Comparison of ENCODE assay signal across 22 mouse cellular contexts in the genomic region with DNA sequence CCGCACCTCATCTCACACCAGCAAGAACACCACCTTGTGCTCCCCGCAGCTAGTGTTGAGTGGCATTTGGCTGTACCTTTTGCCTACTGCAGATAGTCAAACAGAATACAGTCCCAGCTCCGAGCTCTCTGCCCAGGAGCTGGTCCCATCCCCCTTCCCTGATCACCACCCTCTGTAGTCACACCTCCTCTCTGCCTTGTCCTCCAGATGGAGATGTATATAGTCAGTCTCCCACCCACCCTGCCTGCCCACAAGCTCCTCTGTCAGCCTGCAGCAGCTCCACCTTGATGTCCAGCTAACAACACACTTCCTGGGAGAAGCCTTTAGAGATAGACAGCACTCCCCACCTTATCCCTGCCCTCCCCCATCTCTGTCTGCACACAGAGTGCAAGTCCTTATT.
DNase-seq lines count a peak whose midpoint lies in the region; ATAC-seq and TF ChIP-seq lines count a peak whose summit lies in the region.
"Had no signal": no experiment of that assay in that cellular context is flagged by ENCODE, and none has a peak within 500 bp of the region (broad histone marks: within the 10 kb centered on the region; RNA-seq: fewer than 3 reads in every experiment).

No protein-coding gene starts in this region.

- H3K9me3 ChIP-seq in hindbrain, embryonic 10.5 days, result no peaks in the 10 kb centered on the region
- no peaks in the 10 kb centered on the region for H3K9me3 ChIP-seq in hindbrain, embryonic 14.5 days (ENCODE audit: control insufficient read depth, low read length)

- TF ChIP-seq POLR2A in lung, adult 2 months (IDR thresholded peaks at IDR 0.05; ENCODE audit: borderline replicate concordance, extremely low read depth, low read depth, low read length), result no peak

- H3K4me2 ChIP-seq in hindbrain, embryonic 14.5 days (replicated peaks), result no peak overlapping the region

- no peak overlapping the region for H3K4me3 ChIP-seq in hindbrain, embryonic 10.5 days
- H3K4me3 ChIP-seq in hindbrain, embryonic 14.5 days (replicated peaks; ENCODE audit: low read length), result no peak overlapping the region
- no peak overlapping the region for H3K4me3 ChIP-seq in lung, adult 2 months (replicated peaks; ENCODE audit: extremely low read depth, low read depth, low read length)

- no peak overlapping the region for H3K9ac ChIP-seq in hindbrain, embryonic 14.5 days

- peak; percentile 90 for ATAC-seq in frontal cortex, adult (ENCODE audit: low TSS enrichment)
- no peak for ATAC-seq in hindbrain, embryonic 14.5 days (ENCODE audit: low FRiP score)
- ATAC-seq: activated CD4-positive, CD25-positive, alpha-beta regulatory T cell, adult 4 months; CD4-positive, CD25-positive, alpha-beta regulatory T cell, adult 4 months; Patski had no signal

- 0 out of 2 replicates have a peak overlapping the region, but pooled peaks have one; percentile 18 for H3K27ac ChIP-seq in hindbrain, embryonic 10.5 days
- H3K27ac ChIP-seq in hindbrain, embryonic 14.5 days, result no peak overlapping the region

- no peak for TF ChIP-seq CTCF in lung, adult 2 months (IDR thresholded peaks at IDR 0.05; ENCODE audit: insufficient read depth, low read length)

- WGBS in hindbrain, embryonic 10.5 days, result 81% methylated on average over 3 of the region's 3 CpGs
- WGBS in hindbrain, embryonic 14.5 days, result 80% methylated on average over 3 of the region's 3 CpGs
- 72% methylated on average over 3 of the region's 3 CpGs for WGBS in lung, adult 2 months

- H3K36me3 ChIP-seq in hindbrain, embryonic 10.5 days, result no peaks in the 10 kb centered on the region
- H3K36me3 ChIP-seq in hindbrain, embryonic 14.5 days (replicated peaks; ENCODE audit: control insufficient read depth, insufficient read depth), result no peaks in the 10 kb centered on the region
- H3K36me3 ChIP-seq: G1E had no signal

- peaks cover 19% of the 10 kb centered on the region for H3K4me1 ChIP-seq in hindbrain, embryonic 10.5 days (replicated peaks)
- H3K4me1 ChIP-seq in hindbrain, embryonic 14.5 days (replicated peaks; ENCODE audit: control insufficient read depth, insufficient read depth, low read length), result peaks cover 4% of the 10 kb centered on the region; the same call in 1 of the 2 replicates
- H3K4me1 ChIP-seq in lung, adult 2 months (ENCODE audit: control insufficient read depth, insufficient read depth, low read length), result peaks cover 2% of the 10 kb centered on the region; the same call in 1 of the 2 replicates

- no peaks in the 10 kb centered on the region for H3K27me3 ChIP-seq in hindbrain, embryonic 10.5 days (ENCODE audit: insufficient read depth, poor library complexity, severe bottlenecking)
- no peaks in the 10 kb centered on the region for H3K27me3 ChIP-seq in hindbrain, embryonic 14.5 days (ENCODE audit: control insufficient read depth, insufficient read depth, low read length)
- H3K27me3 ChIP-seq: CH12.LX, Patski had no signal

- no peak for DNase-seq in frontal cortex, adult 2 months (ENCODE audit: extremely low spot score in 1 of 2, low spot score in 1 of 2)
- no peak for DNase-seq in hindbrain, embryonic 10.5 days (ENCODE audit: low spot score)
- no peak for DNase-seq in hindbrain, embryonic 14.5 days (ENCODE audit: low spot score)
- DNase-seq in brain, adult 2 months (ENCODE audit: low read depth, low spot score), result peak; percentile 39
- no peak for DNase-seq in lung, adult 2 months
- DNase-seq: adrenal gland, adult 2 months; adrenal gland, adult 8-10 months; adrenal gland, postnatal 10 days; adrenal gland, postnatal 14 days; adrenal gland, postnatal 25 days; adrenal gland, postnatal 36 days; B cell, adult 2 months; cerebellum, adult 11 months; cerebellum, adult 11-12 months; cerebellum, adult 18-20 months; cerebellum, adult 2 months had no signal
